Mouse (Mus musculus): ENCODE results near the gene Fgr. TPM values are rescaled to one million over a fixed set of nuclear protein-coding genes. Genes with fewer than 3 reads are reported as not detected.
A peak's percentile ranks its signal among the peaks of the same experiment; 100 is the strongest.

The Fgr gene
- polyA plus RNA-seq, 1 experiment from 2014 or later: 0.06 TPM

GRCm38 (mm10) chr4:133024404-133024803, 50.5 kb downstream of the Fgr start:
- H3K9ac ChIP-seq (replicated peaks): no peak overlapping the region
- ATAC-seq (replicated peaks): no peak
- H3K27ac ChIP-seq (replicated peaks): peak overlapping the region; percentile 39
- no peaks in the 10 kb centered on the region for H3K27me3 ChIP-seq
- H3K36me3 ChIP-seq: no peaks in the 10 kb centered on the region
- H3K4me2 ChIP-seq (replicated peaks): no peak overlapping the region
- peaks cover 76% of the 10 kb centered on the region for H3K4me1 ChIP-seq
- 31% methylated on average over 3 of the region's 4 CpGs for WGBS
- H3K9me3 ChIP-seq: no peaks in the 10 kb centered on the region
- H3K4me3 ChIP-seq: no peak overlapping the region

- 11% methylated on average over 10 of the region's 10 CpGs for WGBS
- H3K36me3 ChIP-seq: no peaks in the 10 kb centered on the region
- H3K4me1 ChIP-seq: peaks cover 70% of the 10 kb centered on the region
- H3K27ac ChIP-seq (replicated peaks): peak overlapping the region; percentile 39
- no peak for ATAC-seq (replicated peaks)
- H3K4me3 ChIP-seq: no peak overlapping the region
- no peak overlapping the region for H3K4me2 ChIP-seq (replicated peaks)
- H3K9ac ChIP-seq (replicated peaks): no peak overlapping the region
- no peaks in the 10 kb centered on the region for H3K27me3 ChIP-seq
- no peaks in the 10 kb centered on the region for H3K9me3 ChIP-seq
These were observed 51.2 kb downstream of the Fgr start for GRCm38 (mm10) chr4:133024969-133025685.

GRCm38 (mm10) chr4:133026272-133026671, 52.4 kb downstream of the Fgr start:
- H3K27ac ChIP-seq (replicated peaks): no peak overlapping the region
- 74% methylated on average over 10 of the region's 10 CpGs for WGBS
- no peak overlapping the region for H3K4me3 ChIP-seq
- no peak overlapping the region for H3K4me2 ChIP-seq (replicated peaks)
- H3K9me3 ChIP-seq: no peaks in the 10 kb centered on the region
- ATAC-seq (replicated peaks): no peak
- no peaks in the 10 kb centered on the region for H3K27me3 ChIP-seq
- no peaks in the 10 kb centered on the region for H3K36me3 ChIP-seq
- H3K4me1 ChIP-seq: peaks cover 58% of the 10 kb centered on the region
- no peak overlapping the region for H3K9ac ChIP-seq (replicated peaks)

GRCm38 (mm10) chr4:133026826-133027375, 53.0 kb downstream of the Fgr start:
- Histone ChIP-seq H3K4me1 (peaks cover 52% of the 10 kb centered on the region), H3K36me3 (no peaks in the 10 kb centered on the region), H3K27ac (replicated peaks) (no peak overlapping the region), H3K4me2 (replicated peaks) (no peak overlapping the region), H3K27me3 (no peaks in the 10 kb centered on the region), H3K9ac (replicated peaks) (no peak overlapping the region), H3K9me3 (no peaks in the 10 kb centered on the region), H3K4me3 (no peak overlapping the region)
- 13% methylated on average over 2 of the region's 2 CpGs for WGBS
- no peak for ATAC-seq (replicated peaks)

GRCm38 (mm10) chr4:133027721-133028120, 53.8 kb downstream of the Fgr start:
- no peak overlapping the region for H3K4me3 ChIP-seq
- no peak for ATAC-seq (replicated peaks)
- no peak overlapping the region for H3K9ac ChIP-seq (replicated peaks)
- H3K4me2 ChIP-seq (replicated peaks): no peak overlapping the region
- WGBS: 61% methylated on average over 10 of the region's 10 CpGs
- H3K9me3 ChIP-seq: no peaks in the 10 kb centered on the region
- no peaks in the 10 kb centered on the region for H3K27me3 ChIP-seq
- H3K36me3 ChIP-seq: no peaks in the 10 kb centered on the region
- H3K27ac ChIP-seq (replicated peaks): no peak overlapping the region
- H3K4me1 ChIP-seq: peaks cover 44% of the 10 kb centered on the region

GRCm38 (mm10) chr4:133028193-133028592, 54.3 kb downstream of the Fgr start:
- no peaks in the 10 kb centered on the region for H3K36me3 ChIP-seq
- H3K4me3 ChIP-seq: no peak overlapping the region
- no peak for ATAC-seq (replicated peaks)
- H3K9ac ChIP-seq (replicated peaks): no peak overlapping the region
- WGBS: 92% methylated on average over 6 of the region's 6 CpGs
- H3K4me2 ChIP-seq (replicated peaks): no peak overlapping the region
- H3K4me1 ChIP-seq: peaks cover 39% of the 10 kb centered on the region
- H3K9me3 ChIP-seq: no peaks in the 10 kb centered on the region
- H3K27me3 ChIP-seq: no peaks in the 10 kb centered on the region
- no peak overlapping the region for H3K27ac ChIP-seq (replicated peaks)

GRCm38 (mm10) chr4:133028875-133029274, 55.0 kb downstream of the Fgr start:
- ATAC-seq (replicated peaks): no peak
- 87% methylated on average over 6 of the region's 6 CpGs for WGBS
- H3K9me3 ChIP-seq: no peaks in the 10 kb centered on the region
- no peak overlapping the region for H3K4me2 ChIP-seq (replicated peaks)
- no peak overlapping the region for H3K4me3 ChIP-seq
- H3K9ac ChIP-seq (replicated peaks): no peak overlapping the region
- no peaks in the 10 kb centered on the region for H3K27me3 ChIP-seq
- no peak overlapping the region for H3K27ac ChIP-seq (replicated peaks)
- peaks cover 32% of the 10 kb centered on the region for H3K4me1 ChIP-seq
- H3K36me3 ChIP-seq: no peaks in the 10 kb centered on the region

GRCm38 (mm10) chr4:133032410-133033095, 58.7 kb downstream of the Fgr start:
- Histone ChIP-seq H3K27me3 (0 out of 2 replicates have a peak, but pooled peaks cover 4% of the 10 kb centered on the region), H3K4me1 (peaks cover 10% of the 10 kb centered on the region), H3K9me3 (no peaks in the 10 kb centered on the region), H3K4me2 (replicated peaks) (no peak overlapping the region), H3K9ac (replicated peaks) (no peak overlapping the region), H3K27ac (replicated peaks) (no peak overlapping the region), H3K36me3 (no peaks in the 10 kb centered on the region), H3K4me3 (no peak overlapping the region)
- no peak for ATAC-seq (replicated peaks)
- 92% methylated on average over 8 of the region's 8 CpGs for WGBS

GRCm38 (mm10) chr4:133034478-133034877, 60.6 kb downstream of the Fgr start:
- Histone ChIP-seq H3K9me3 (no peaks in the 10 kb centered on the region), H3K36me3 (no peaks in the 10 kb centered on the region), H3K4me3 (no peak overlapping the region), H3K4me2 (replicated peaks) (no peak overlapping the region), H3K4me1 (peaks cover 29% of the 10 kb centered on the region), H3K9ac (replicated peaks) (no peak overlapping the region), H3K27me3 (0 out of 2 replicates have a peak, but pooled peaks cover 4% of the 10 kb centered on the region), H3K27ac (replicated peaks) (no peak overlapping the region)
- ATAC-seq (replicated peaks): no peak
- 79% methylated on average over 10 of the region's 10 CpGs for WGBS

- Histone ChIP-seq H3K36me3 (no peaks in the 10 kb centered on the region), H3K27ac (replicated peaks) (no peak overlapping the region), H3K27me3 (0 out of 2 replicates have a peak, but pooled peaks cover 4% of the 10 kb centered on the region), H3K9ac (replicated peaks) (no peak overlapping the region), H3K4me3 (no peak overlapping the region), H3K4me2 (replicated peaks) (no peak overlapping the region), H3K9me3 (no peaks in the 10 kb centered on the region), H3K4me1 (peaks cover 38% of the 10 kb centered on the region)
- WGBS: 86% methylated on average over 1 of the region's 1 CpGs
- ATAC-seq (replicated peaks): no peak
These were observed 61.6 kb downstream of the Fgr start for GRCm38 (mm10) chr4:133035446-133035845.

GRCm38 (mm10) chr4:133035946-133036345, 62.1 kb downstream of the Fgr start:
- Histone ChIP-seq H3K4me3 (no peak overlapping the region), H3K9ac (replicated peaks) (no peak overlapping the region), H3K27me3 (0 out of 2 replicates have a peak, but pooled peaks cover 4% of the 10 kb centered on the region), H3K4me1 (peaks cover 43% of the 10 kb centered on the region), H3K27ac (replicated peaks) (no peak overlapping the region), H3K9me3 (no peaks in the 10 kb centered on the region), H3K4me2 (replicated peaks) (no peak overlapping the region), H3K36me3 (no peaks in the 10 kb centered on the region)
- 57% methylated on average over 3 of the region's 3 CpGs for WGBS
- no peak for ATAC-seq (replicated peaks)

GRCm38 (mm10) chr4:133037293-133037692, 63.4 kb downstream of the Fgr start:
- no peak for ATAC-seq (replicated peaks)
- H3K27me3 ChIP-seq: 0 out of 2 replicates have a peak, but pooled peaks cover 4% of the 10 kb centered on the region
- H3K4me2 ChIP-seq (replicated peaks): no peak overlapping the region
- no peak overlapping the region for H3K27ac ChIP-seq (replicated peaks)
- WGBS: 42% methylated on average over 9 of the region's 9 CpGs
- no peaks in the 10 kb centered on the region for H3K36me3 ChIP-seq
- no peak overlapping the region for H3K9ac ChIP-seq (replicated peaks)
- H3K4me1 ChIP-seq: peaks cover 54% of the 10 kb centered on the region
- H3K4me3 ChIP-seq: no peak overlapping the region
- H3K9me3 ChIP-seq: no peaks in the 10 kb centered on the region

Measured in forebrain, embryonic 15.5 days (tissue).